Mouse (Mus musculus) kidney, embryonic 15.5 days (tissue): ENCODE results near the gene Myo9b. TPM values are rescaled to one million over a fixed set of nuclear protein-coding genes. Genes with fewer than 3 reads are reported as not detected.
A peak's percentile ranks its signal among the peaks of the same experiment; 100 is the strongest.

Experiments
- ATAC-seq: fragments of 200-750 bp; cut with Nextera tagmentation; replicated peaks from 2 replicates; pipeline ENCODE4 v1.8.0; 2017; ENCODE audit warnings: moderate TSS enrichment; ENCODE audit not compliant: low FRiP score
- H3K27ac ChIP-seq: fragments of 300-500 bp; sonication (generic); 2 replicates; pipeline ENCODE4 v1.5.1; 2015; ENCODE audit warnings: mild to moderate bottlenecking, inconsistent platforms
- H3K27me3 ChIP-seq: fragments of 300-500 bp; sonication (generic); 2 replicates; pipeline ENCODE4 v1.6.1; 2015; ENCODE audit warnings: inconsistent platforms
- H3K36me3 ChIP-seq: fragments of 300-500 bp; sonication (generic); 2 replicates; pipeline ENCODE4 v1.6.1; 2015; ENCODE audit warnings: inconsistent platforms
- H3K4me1 ChIP-seq: fragments of 300-500 bp; sonication (generic); 2 replicates; pipeline ENCODE4 v1.6.1; 2015; ENCODE audit warnings: inconsistent platforms
- H3K4me2 ChIP-seq: fragments of 300-500 bp; sonication (generic); 2 replicates; pipeline ENCODE4 v1.6.1; 2015; ENCODE audit warnings: moderate library complexity, mild to moderate bottlenecking, inconsistent platforms
- H3K4me3 ChIP-seq: fragments of 300-500 bp; sonication (generic); replicated peaks from 2 replicates; pipeline ENCODE4 v1.5.1; 2015; ENCODE audit warnings: mild to moderate bottlenecking, inconsistent platforms
- H3K9ac ChIP-seq: fragments of 300-500 bp; sonication (generic); 2 replicates; pipeline ENCODE4 v1.6.1; 2015; ENCODE audit warnings: mild to moderate bottlenecking, inconsistent platforms
- H3K9me3 ChIP-seq: fragments of 300-500 bp; sonication (generic); replicated peaks from 2 replicates; pipeline ENCODE4 v1.6.1; 2016; ENCODE audit warnings: inconsistent platforms
- WGBS: fragments of 180-500 bp; shearing (Covaris S2); methylation state at CpG from one replicate; pipeline ENCODE4 v1.1.7; 2015; ENCODE audit warnings: mixed read lengths; 5-methylcytosine and 5-hydroxymethylcytosine counted together
- polyA plus RNA-seq: library from polyadenylated mRNA; unstranded; fragments of >200 nt; fragmentation: Nextera tagmentation; extraction: Ambion mirVana; gene quantifications from 2 replicates; pipeline ENCODE4 v1.2.1, GENCODE M21; 2015

Myo9b gene
- polyA plus RNA-seq, 1 experiment from 2014 or later: 23.6 TPM

DNA sequence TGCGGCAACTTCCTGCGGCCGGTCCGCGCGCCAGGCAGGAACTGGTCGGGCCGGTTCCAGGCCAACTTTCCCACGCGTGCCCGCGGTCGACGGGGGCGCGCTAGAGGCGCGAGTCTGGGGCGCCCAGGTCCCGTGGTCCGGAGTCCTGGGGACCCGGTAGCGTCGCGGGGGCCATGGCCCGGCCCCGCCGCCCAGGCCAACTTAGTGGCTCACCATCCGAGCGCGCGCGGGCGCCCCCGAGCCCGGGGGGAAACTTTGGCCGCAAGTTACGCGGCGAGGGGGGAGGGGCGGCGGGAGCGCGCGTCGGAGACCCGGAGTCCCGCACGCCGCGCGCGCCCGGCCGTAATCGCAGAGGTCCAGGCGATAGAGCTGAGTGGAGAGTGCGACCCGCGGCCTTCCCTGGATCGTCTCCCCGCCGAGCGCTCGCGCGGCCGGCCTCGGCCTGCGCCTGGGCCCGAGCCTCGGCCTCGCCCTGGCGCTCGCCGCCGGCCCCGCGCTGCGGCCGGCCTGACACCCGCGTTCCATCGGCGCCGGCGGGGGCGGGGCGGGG, 109.0 kb downstream of the Myo9b start, which contains the start of gene Nr2f6:
TSS of gene Nr2f6 (minus strand) at position 540 of the 550 bp plus-strand sequence.
- H3K4me3 ChIP-seq: peak within 1 kb of the TSS; percentile 88
- H3K36me3 ChIP-seq: peaks cover 20% of the 10 kb centered on the region
- H3K9me3 ChIP-seq: no peaks in the 10 kb centered on the region
- peak within 1 kb of the TSS; percentile 99 for H3K27ac ChIP-seq
- no peaks in the 10 kb centered on the region for H3K27me3 ChIP-seq
- ATAC-seq: peak; percentile 12
- peaks cover 61% of the 10 kb centered on the region for H3K4me1 ChIP-seq
- H3K9ac ChIP-seq: peak within 1 kb of the TSS; percentile 91
- 2% methylated on average over 47 of the region's 89 CpGs for WGBS
- peak within 1 kb of the TSS; percentile 90 for H3K4me2 ChIP-seq

DNA sequence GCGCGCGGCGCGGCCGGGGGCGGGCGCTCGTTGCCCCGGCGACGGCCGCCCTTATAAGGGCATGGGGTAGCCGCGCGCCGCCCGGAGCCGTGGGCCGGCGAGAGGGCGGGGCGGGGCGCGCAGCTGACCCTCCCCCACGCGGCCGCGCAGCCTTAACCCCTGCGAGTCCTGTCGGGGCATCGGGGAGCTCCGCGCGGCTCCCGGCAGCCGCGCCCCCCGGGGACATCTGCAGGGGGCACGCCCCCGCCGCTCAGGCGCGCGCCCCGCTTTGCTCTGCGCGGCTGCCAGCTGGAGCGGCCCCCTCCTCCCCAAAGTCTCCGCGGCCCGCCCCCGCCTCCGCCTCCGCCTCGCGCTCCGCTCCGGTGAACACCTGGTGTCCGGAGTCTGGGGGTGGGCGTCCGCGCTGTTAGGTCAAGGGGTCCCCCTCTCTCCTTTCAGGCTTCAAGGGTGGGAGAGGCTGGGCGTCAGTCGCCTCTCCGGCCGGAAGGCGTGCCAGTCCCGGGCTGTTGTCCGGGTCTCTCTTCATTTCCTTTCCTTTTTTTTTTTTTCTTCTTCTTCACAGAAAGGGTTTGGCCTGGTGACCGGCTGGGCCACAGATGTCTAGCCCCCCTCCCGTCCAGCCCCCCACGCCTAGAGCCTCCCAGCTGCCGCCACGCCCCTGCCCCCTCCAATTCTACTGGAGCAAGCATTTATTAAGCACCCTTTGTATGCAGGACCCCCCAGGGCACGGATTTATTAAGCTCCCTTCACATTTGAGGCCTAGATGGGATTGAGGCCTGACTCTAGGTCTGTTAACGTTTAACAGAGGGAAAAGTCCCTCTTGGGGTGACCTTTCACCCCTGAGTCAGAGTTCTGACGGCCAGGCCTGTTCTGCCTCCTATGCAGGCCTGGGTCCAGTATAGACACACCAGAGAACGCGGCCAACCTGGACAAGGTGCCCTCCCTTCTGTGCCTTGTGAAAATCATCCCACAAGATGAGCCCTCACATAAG, 109.8 kb downstream of the Myo9b start:
- Histone ChIP-seq H3K9me3 (no peaks in the 10 kb centered on the region), H3K4me1 (peaks cover 53% of the 10 kb centered on the region), H3K27ac (peak overlapping the region; percentile 99), H3K27me3 (no peaks in the 10 kb centered on the region), H3K4me2 (peak overlapping the region; percentile 90), H3K36me3 (peaks cover 12% of the 10 kb centered on the region), H3K9ac (peak overlapping the region; percentile 91), H3K4me3 (peak overlapping the region; percentile 88)
- peak; percentile 87 for ATAC-seq
- under 1% methylated on average over 65 of the region's 80 CpGs for WGBS

DNA sequence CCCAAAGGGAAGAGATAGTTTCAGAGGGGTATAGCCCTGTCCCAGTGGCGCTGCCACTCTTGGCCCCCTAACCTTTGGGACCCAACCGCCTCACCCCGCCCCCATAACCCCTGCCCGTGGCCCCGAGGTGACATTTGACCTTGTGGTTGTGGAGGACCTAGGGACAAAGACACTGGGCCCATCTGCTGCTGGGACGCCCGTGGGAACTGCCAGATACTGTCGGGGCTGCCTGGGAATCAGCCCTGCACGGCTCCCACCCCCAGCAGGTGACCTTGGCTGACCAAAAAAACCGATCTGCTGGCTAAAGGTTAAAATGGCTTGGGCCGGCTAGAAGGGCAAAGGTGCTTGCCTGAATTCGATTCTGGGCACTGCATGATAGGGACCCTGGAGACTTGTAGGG, 110.9 kb downstream of the Myo9b start:
- no peak for ATAC-seq
- peak overlapping the region; percentile 90; the same call in 1 of the 2 replicates for H3K4me2 ChIP-seq
- peaks cover 42% of the 10 kb centered on the region for H3K4me1 ChIP-seq
- 19% methylated on average over 12 of the region's 12 CpGs for WGBS
- no peak overlapping the region for H3K9ac ChIP-seq
- no peaks in the 10 kb centered on the region for H3K27me3 ChIP-seq
- no peak overlapping the region for H3K4me3 ChIP-seq
- H3K27ac ChIP-seq: peak overlapping the region; percentile 99
- no peaks in the 10 kb centered on the region for H3K9me3 ChIP-seq
- peaks cover under 1% of the 10 kb centered on the region for H3K36me3 ChIP-seq

DNA sequence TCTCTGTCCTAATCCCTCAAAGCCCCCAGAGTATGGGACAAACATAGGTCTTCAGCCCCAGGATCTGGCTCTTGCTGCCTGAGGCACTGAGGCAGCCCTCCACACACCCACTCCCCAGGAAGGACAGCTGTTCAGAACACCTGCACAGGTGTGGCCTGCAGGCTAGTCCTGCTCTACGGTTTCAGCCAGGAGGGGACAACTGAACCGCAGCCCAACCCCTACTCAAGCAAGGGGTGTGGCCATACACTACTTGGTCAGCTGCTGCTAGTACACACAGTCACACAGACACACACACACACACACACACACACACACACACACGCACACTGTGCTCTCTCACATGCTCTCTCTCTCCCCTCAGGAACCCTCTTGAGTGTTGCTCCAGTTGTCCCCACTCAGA, 111.3 kb downstream of the Myo9b start:
- no peaks in the 10 kb centered on the region for H3K36me3 ChIP-seq
- H3K9me3 ChIP-seq: no peaks in the 10 kb centered on the region
- no peak overlapping the region for H3K4me3 ChIP-seq
- no peak overlapping the region for H3K9ac ChIP-seq
- WGBS: 44% methylated on average over 3 of the region's 3 CpGs
- peak overlapping the region; percentile 99 for H3K27ac ChIP-seq
- ATAC-seq: no peak
- H3K4me1 ChIP-seq: peaks cover 37% of the 10 kb centered on the region
- no peaks in the 10 kb centered on the region for H3K27me3 ChIP-seq
- H3K4me2 ChIP-seq: no peak overlapping the region

DNA sequence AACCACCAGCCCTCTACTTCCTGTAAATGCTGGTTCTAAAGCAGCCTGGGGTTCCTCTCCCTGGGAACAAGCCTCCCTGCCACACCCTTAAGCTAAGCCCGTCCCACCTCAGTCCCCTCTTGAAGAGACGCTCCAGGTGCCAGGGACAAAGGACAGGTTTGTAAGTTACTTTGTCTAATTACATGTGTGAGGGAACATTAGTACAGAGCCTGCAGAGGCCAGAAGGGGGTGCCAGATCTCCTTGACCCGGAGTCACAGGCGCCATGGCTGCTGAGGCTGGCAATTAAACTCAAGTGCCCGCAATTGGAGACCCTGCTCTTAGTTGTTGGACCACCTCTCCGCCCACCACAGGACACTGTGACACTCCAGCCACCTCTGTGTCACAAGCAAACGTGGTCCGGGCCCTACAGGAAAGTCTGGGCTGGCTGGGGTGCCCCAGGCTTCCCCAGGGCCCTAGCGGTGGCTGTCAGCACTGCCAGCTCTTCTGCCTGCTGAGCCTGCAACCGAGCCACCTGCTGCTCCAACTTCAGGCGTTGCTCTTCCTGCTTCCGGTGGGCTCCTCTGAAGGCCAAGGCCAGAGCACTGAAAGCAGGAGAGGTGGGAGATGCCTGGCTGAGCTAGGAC, 112.8 kb downstream of the Myo9b start:
- no peaks in the 10 kb centered on the region for H3K36me3 ChIP-seq
- no peaks in the 10 kb centered on the region for H3K9me3 ChIP-seq
- no peak overlapping the region for H3K4me2 ChIP-seq
- no peak for ATAC-seq
- H3K4me1 ChIP-seq: peaks cover 22% of the 10 kb centered on the region
- H3K9ac ChIP-seq: no peak overlapping the region
- WGBS: 65% methylated on average over 12 of the region's 12 CpGs
- H3K27me3 ChIP-seq: no peaks in the 10 kb centered on the region
- H3K4me3 ChIP-seq: no peak overlapping the region
- H3K27ac ChIP-seq: no peak overlapping the region

DNA sequence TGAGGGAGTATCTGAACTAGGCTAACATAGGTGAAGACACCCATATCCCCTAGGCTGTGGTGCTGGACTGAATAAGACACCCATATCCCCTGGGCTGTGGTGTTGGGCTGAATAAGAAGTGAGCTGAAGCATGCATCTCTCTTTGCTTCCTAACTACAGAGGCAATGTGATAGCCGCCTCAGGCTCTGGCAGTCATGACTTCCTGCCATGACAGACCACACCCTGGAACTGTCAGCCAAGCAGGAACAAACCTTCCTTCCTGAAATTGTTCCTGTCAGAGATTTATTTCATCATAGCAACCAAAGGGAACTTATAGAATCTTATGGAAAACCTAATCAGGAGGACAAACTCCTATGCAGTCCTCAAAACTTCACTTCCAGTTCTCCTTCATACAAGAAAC, 115.8 kb downstream of the Myo9b start:
- Histone ChIP-seq H3K36me3 (no peaks in the 10 kb centered on the region), H3K9me3 (no peaks in the 10 kb centered on the region), H3K4me3 (no peak overlapping the region), H3K27me3 (no peaks in the 10 kb centered on the region), H3K4me2 (no peak overlapping the region), H3K27ac (no peak overlapping the region), H3K9ac (no peak overlapping the region), H3K4me1 (peaks cover 16% of the 10 kb centered on the region)
- no peak for ATAC-seq
- 76% methylated on average over 1 of the region's 1 CpGs for WGBS

DNA sequence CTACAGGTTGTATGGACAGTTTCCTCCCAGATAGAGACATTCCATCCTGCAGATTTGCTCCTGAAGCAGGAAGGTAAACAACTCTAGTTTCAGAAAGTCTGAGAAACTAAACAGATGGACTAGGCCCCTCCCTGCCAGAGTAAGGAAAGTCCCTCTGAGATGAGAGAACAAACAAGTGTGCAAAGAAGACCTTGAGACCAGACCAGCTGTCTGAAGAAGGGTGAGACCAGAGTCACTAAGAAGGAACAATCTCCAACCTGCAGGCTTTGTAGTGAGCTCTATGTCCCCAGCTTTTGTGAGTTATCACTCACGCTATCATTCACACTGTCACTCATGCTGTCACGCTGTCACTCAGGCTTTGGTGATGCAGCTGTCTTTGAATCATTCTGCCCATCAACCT, 119.2 kb downstream of the Myo9b start:
- Histone ChIP-seq H3K9ac (no peak overlapping the region), H3K36me3 (no peaks in the 10 kb centered on the region), H3K27me3 (no peaks in the 10 kb centered on the region), H3K27ac (no peak overlapping the region), H3K4me1 (peaks cover 17% of the 10 kb centered on the region), H3K4me2 (no peak overlapping the region), H3K9me3 (no peaks in the 10 kb centered on the region), H3K4me3 (no peak overlapping the region)
- 94% methylated on average over 2 of the region's 2 CpGs for WGBS
- no peak for ATAC-seq

DNA sequence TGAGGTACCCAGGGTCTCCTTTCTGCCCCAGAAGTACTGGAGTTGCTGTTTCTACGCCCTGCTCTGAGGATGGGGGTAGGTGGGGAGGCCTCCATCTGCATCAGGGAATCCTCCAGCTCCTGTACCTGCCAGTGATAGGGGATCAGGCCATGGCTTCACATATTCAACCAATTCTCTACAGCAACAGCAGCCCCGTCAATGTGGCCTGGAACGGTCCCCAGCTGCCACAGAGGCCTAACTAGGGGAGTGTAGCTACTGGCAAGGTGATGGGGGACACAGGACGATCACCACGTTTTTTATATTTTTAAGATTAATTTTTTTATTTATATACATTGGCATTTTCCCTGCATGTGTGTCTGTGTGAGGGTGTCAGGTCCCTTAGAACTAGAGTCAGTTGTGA, 119.9 kb downstream of the Myo9b start:
- WGBS: 79% methylated on average over 5 of the region's 5 CpGs
- H3K9me3 ChIP-seq: no peaks in the 10 kb centered on the region
- no peak overlapping the region for H3K4me2 ChIP-seq
- H3K4me3 ChIP-seq: no peak overlapping the region
- H3K9ac ChIP-seq: no peak overlapping the region
- H3K27ac ChIP-seq: no peak overlapping the region
- peaks cover 19% of the 10 kb centered on the region for H3K4me1 ChIP-seq
- no peaks in the 10 kb centered on the region for H3K36me3 ChIP-seq
- ATAC-seq: no peak
- H3K27me3 ChIP-seq: no peaks in the 10 kb centered on the region

DNA sequence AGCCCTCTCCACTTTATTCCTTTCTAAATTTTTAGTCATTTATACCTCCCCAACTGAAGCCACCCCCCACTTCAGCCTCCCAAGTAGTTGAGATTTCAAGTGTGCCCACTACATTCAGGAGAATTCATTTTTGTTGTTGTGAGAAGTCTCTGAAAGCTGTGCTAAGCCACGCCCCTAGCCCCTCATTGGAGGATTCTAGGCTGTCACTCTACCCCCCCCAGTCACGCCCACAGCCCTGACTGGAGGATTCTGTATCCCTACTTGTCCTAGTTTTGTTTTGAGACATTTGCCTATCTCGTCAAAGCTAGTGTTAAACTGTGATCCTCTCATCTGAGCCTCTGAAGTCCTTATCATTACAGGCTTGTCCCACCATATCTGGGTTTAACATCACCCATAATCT, 120.4 kb downstream of the Myo9b start:
- 15% methylated on average over 3 of the region's 3 CpGs for WGBS

DNA sequence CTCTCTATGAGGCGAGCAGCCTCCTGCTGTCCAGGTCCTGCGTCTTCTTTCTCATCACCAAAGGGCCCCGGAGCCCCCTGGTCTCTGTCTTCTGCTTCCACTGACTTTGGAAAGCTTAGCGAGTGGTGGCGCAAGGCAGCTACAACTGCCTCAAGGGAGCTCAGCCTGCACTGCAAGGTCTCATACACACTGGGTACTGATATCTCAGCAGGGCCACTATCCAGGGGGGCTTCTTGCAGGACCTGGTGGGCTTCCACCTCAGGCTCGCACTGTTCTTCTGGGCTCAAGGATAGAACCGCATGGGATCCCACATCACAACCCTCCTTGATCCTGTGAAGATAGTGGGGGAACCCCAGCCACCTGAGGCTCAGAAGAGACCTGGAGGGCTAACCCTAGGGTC, 122.0 kb downstream of the Myo9b start:
- H3K9ac ChIP-seq: peak overlapping the region; percentile 12; the same call in 1 of the 2 replicates
- H3K4me3 ChIP-seq: peak overlapping the region; percentile 27
- H3K9me3 ChIP-seq: no peaks in the 10 kb centered on the region
- 81% methylated on average over 7 of the region's 7 CpGs for WGBS
- peak overlapping the region; percentile 42 for H3K4me2 ChIP-seq
- peak overlapping the region; percentile 84; the same call in 1 of the 2 replicates for H3K27ac ChIP-seq
- H3K27me3 ChIP-seq: no peaks in the 10 kb centered on the region
- H3K36me3 ChIP-seq: peaks cover 14% of the 10 kb centered on the region
- peaks cover 25% of the 10 kb centered on the region for H3K4me1 ChIP-seq
- ATAC-seq: no peak

More for the DNA sequence above, 120.4 kb downstream of the Myo9b start:
- Histone ChIP-seq H3K27me3 (no peaks in the 10 kb centered on the region), H3K36me3 (no peaks in the 10 kb centered on the region), H3K4me2 (peak overlapping the region; percentile 43), H3K4me3 (peak overlapping the region; percentile 24), H3K4me1 (peaks cover 24% of the 10 kb centered on the region), H3K9ac (no peak overlapping the region), H3K27ac (no peak overlapping the region), H3K9me3 (no peaks in the 10 kb centered on the region)
- ATAC-seq: no peak

DNA sequence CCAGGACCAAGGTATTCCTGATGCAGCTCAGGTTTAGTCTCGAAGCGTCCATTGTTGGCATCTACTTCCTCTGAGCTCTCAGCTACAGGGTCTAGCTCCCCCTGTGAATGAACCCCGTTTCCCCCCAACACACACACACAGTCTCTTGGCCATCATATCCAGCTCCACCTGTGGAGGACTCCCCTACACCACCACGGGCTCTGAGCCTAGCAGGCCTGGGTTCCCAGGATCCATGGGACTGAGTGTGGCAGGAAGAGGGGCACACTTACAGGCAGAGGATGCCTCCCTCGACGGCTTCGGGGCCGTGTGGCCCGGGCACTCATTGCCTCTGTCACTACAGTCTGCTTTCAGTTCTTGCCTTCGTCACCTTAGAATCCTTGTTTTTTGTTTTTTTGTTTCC, 122.6 kb downstream of the Myo9b start:
- Histone ChIP-seq H3K27ac (peak overlapping the region; percentile 84), H3K27me3 (no peaks in the 10 kb centered on the region), H3K4me2 (peak overlapping the region; percentile 42), H3K9ac (no peak overlapping the region), H3K4me1 (peaks cover 25% of the 10 kb centered on the region), H3K36me3 (peaks cover 20% of the 10 kb centered on the region), H3K9me3 (no peaks in the 10 kb centered on the region), H3K4me3 (peak overlapping the region; percentile 27)
- WGBS: 77% methylated on average over 10 of the region's 10 CpGs
- ATAC-seq: no peak

DNA sequence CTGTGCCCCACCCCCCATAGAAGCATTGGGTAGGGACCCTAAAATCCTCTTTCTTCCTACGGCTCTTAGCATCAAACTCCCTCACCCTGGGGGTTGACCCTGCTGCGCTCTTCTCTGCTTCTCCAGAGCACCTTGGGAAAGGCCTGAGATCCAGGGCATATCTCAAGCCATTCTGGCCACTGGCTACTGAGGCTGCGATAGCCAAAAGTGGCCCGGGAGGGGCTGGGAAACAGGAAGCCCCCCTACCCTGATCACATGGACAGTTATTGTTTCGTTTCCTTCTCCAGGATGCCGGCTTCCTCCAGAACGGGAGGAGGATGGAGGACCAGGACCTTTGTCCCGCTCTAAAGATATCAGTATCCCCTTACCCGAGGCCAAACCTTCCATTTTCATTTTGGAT, 123.1 kb downstream of the Myo9b start, which contains the start of gene Ushbp1:
TSS of gene Ushbp1 (minus strand) at position 174 of the 400 bp plus-strand sequence.
- Histone ChIP-seq H3K9ac (peak within 1 kb of the TSS; percentile 12; the same call in 1 of the 2 replicates), H3K4me2 (peak within 1 kb of the TSS; percentile 78), H3K9me3 (no peaks in the 10 kb centered on the region), H3K27ac (peak within 1 kb of the TSS; percentile 84), H3K4me1 (peaks cover 25% of the 10 kb centered on the region), H3K27me3 (no peaks in the 10 kb centered on the region), H3K4me3 (peak within 1 kb of the TSS; percentile 67), H3K36me3 (peaks cover 25% of the 10 kb centered on the region)
- ATAC-seq: no peak
- WGBS: 79% methylated on average over 9 of the region's 9 CpGs
